Mouse (Mus musculus) kidney, postnatal 0 days (tissue): ENCODE measurements around the gene Uncx. TPM values are rescaled to one million over a fixed set of nuclear protein-coding genes. Genes with fewer than 3 reads are reported as not detected.
A peak's percentile ranks its signal among the peaks of the same experiment; 100 is the strongest.
"Not testable (repeated sequence)": the region's sequence is repeated elsewhere in the genome, so short reads cannot be mapped to it uniquely, and the experiment has no call there.

ENCODE experiments used
- ATAC-seq: fragments of 200-750 bp; cut with Nextera tagmentation; replicated peaks from 2 replicates; pipeline ENCODE4 v1.8.0; 2017; ENCODE audit warnings: low read depth, moderate number of reproducible peaks, moderate TSS enrichment, moderate library complexity; ENCODE audit not compliant: low FRiP score
- DNase-seq: peaks from one replicate; pipeline ENCODE4 v3.0.0-alpha.2; 2016; ENCODE audit warnings: low spot score
- H3K27ac ChIP-seq: fragments of 300-500 bp; sonication (generic); 2 replicates; pipeline ENCODE4 v1.5.1; 2014; ENCODE audit warnings: mild to moderate bottlenecking
- H3K27me3 ChIP-seq: fragments of 300-500 bp; sonication (generic); 2 replicates; pipeline ENCODE4 v1.6.1; 2014; ENCODE audit warnings: low read length, mixed read lengths; ENCODE audit not compliant: insufficient read depth
- H3K36me3 ChIP-seq: fragments of 300-500 bp; sonication (generic); 2 replicates; pipeline ENCODE4 v1.6.1; 2014; ENCODE audit warnings: low read length, mixed read lengths; ENCODE audit not compliant: insufficient read depth
- H3K4me1 ChIP-seq: fragments of 300-500 bp; sonication (generic); replicated peaks from 2 replicates; pipeline ENCODE4 v1.6.1; 2014; ENCODE audit warnings: antibody characterized with exemption, low read length, mixed read lengths; ENCODE audit not compliant: insufficient read depth
- H3K4me2 ChIP-seq: fragments of 300-500 bp; sonication (generic); 2 replicates; pipeline ENCODE4 v1.6.1; 2014; ENCODE audit warnings: mild to moderate bottlenecking, low read length, moderate library complexity, mixed read lengths
- H3K4me3 ChIP-seq: fragments of 300-500 bp; sonication (generic); replicated peaks from 2 replicates; pipeline ENCODE4 v1.5.1; 2014; ENCODE audit warnings: low read depth, low read length
- H3K9ac ChIP-seq: fragments of 300-500 bp; sonication (generic); 2 replicates; pipeline ENCODE4 v1.6.1; 2014; ENCODE audit warnings: low read depth, low read length
- H3K9me3 ChIP-seq: fragments of 300-500 bp; sonication (generic); replicated peaks from 2 replicates; pipeline ENCODE4 v1.6.1; 2016; ENCODE audit warnings: low read length, inconsistent platforms, mixed read lengths
- CTCF ChIP-seq: IDR thresholded peaks from 2 replicates; pipeline ENCODE4 v1.5.1; 2016; ENCODE audit warnings: antibody characterized with exemption, low read depth, mild to moderate bottlenecking, moderate library complexity
- WGBS: fragments of 180-500 bp; shearing (Covaris S2); extraction: QIAGEN DNeasy Blood & Tissue Kit; methylation state at CpG from one replicate; pipeline ENCODE4 v1.1.7; 2014; 5-methylcytosine and 5-hydroxymethylcytosine counted together
- polyA plus RNA-seq: library from polyadenylated mRNA; unstranded; fragments of >200 nt; fragmentation: Nextera tagmentation; extraction: Ambion mirVana; gene quantifications from 2 replicates; pipeline ENCODE4 v1.2.1, GENCODE M21; 2015

The Uncx gene
- polyA plus RNA-seq, 1 experiment from 2014 or later = 50.9 TPM

- Histone ChIP-seq H3K4me3 (no peak overlapping the region), H3K36me3 (no peaks in the 10 kb centered on the region), H3K9me3 (no peaks in the 10 kb centered on the region), H3K9ac (no peak overlapping the region), H3K27ac (peak overlapping the region; percentile 8; the same call in 1 of the 2 replicates), H3K27me3 (peaks cover 30% of the 10 kb centered on the region), H3K4me1 (peaks cover 4% of the 10 kb centered on the region; the same call in 1 of the 2 replicates), H3K4me2 (no peak overlapping the region)
- peak; percentile 69 for ATAC-seq
- WGBS = 4% methylated on average over 10 of the region's 10 CpGs
- peak; percentile 46; the same call in 1 of the 2 replicates for TF ChIP-seq CTCF
- peak; percentile 68 for DNase-seq
Measured at GRCm38 (mm10) chr5:139581308-139581868, 38.1 kb downstream of the Uncx start.

- no peak for TF ChIP-seq CTCF
- Histone ChIP-seq H3K4me2 (peak overlapping the region; percentile 27), H3K27ac (peak overlapping the region; percentile 70), H3K4me3 (0 out of 2 replicates have a peak overlapping the region, but pooled peaks have one; percentile 2), H3K9me3 (no peaks in the 10 kb centered on the region), H3K9ac (no peak overlapping the region), H3K4me1 (peaks cover 4% of the 10 kb centered on the region; the same call in 1 of the 2 replicates), H3K36me3 (no peaks in the 10 kb centered on the region), H3K27me3 (peaks cover 28% of the 10 kb centered on the region)
- DNase-seq = peak; percentile 80
- 5% methylated on average over 39 of the region's 39 CpGs for WGBS
- ATAC-seq = peak; percentile 63
Measured at GRCm38 (mm10) chr5:139584971-139585747, 41.9 kb downstream of the Uncx start.

DNA sequence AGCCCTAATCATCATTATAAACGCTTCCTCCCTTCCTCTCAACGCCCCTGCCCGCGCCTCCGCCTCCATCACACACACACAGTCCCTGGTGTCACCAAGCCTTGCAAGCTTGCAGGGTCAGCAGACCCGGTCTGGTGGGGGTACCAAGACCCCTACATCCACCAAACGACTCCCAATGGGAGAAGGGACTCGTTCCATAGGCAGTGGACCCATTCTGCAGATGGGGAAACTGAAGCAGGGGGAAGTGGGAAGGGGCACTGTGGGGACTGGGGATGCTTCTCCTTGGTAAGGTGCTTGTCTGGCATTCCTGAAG, 42.4 kb downstream of the Uncx start:
- Histone ChIP-seq H3K27ac (peak overlapping the region; percentile 50; the same call in 1 of the 2 replicates), H3K4me2 (peak overlapping the region; percentile 27), H3K4me1 (peaks cover 4% of the 10 kb centered on the region; the same call in 1 of the 2 replicates), H3K36me3 (no peaks in the 10 kb centered on the region), H3K27me3 (peaks cover 26% of the 10 kb centered on the region), H3K9ac (no peak overlapping the region), H3K9me3 (no peaks in the 10 kb centered on the region), H3K4me3 (0 out of 2 replicates have a peak overlapping the region, but pooled peaks have one; percentile 2)
- 5% methylated on average over 8 of the region's 8 CpGs for WGBS
- no peak for TF ChIP-seq CTCF
- DNase-seq (no peak), ATAC-seq (no peak; the same call in 1 of the 2 replicates)

DNA sequence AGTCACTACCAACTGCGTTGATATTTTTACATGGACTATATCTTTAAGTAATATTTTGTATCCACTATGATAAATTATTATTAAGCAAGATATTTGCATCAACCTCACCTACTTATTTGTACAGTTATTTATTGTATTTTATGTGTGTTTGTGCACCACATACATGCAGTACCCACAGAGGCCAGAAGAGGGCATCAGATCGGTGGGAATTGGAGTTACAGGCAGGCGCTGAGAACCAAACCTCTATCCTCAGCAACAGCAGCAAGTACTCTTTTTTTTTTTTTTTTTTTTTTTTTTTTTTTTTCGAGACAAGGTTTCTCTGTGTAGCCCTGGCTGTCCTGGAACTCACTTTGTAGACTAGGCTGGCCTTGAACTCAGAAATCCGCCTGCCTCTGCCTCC, 44.2 kb downstream of the Uncx start:
- TF ChIP-seq CTCF = peak; percentile 40; the same call in 1 of the 2 replicates
- DNase-seq, H3K36me3 ChIP-seq, H3K4me1 ChIP-seq, H3K9ac ChIP-seq, H3K9me3 ChIP-seq, H3K4me2 ChIP-seq, H3K27ac ChIP-seq, H3K4me3 ChIP-seq, ATAC-seq: not testable (repeated sequence)
- peaks cover 14% of the 10 kb centered on the region for H3K27me3 ChIP-seq
- 75% methylated on average over 3 of the region's 5 CpGs for WGBS

DNA sequence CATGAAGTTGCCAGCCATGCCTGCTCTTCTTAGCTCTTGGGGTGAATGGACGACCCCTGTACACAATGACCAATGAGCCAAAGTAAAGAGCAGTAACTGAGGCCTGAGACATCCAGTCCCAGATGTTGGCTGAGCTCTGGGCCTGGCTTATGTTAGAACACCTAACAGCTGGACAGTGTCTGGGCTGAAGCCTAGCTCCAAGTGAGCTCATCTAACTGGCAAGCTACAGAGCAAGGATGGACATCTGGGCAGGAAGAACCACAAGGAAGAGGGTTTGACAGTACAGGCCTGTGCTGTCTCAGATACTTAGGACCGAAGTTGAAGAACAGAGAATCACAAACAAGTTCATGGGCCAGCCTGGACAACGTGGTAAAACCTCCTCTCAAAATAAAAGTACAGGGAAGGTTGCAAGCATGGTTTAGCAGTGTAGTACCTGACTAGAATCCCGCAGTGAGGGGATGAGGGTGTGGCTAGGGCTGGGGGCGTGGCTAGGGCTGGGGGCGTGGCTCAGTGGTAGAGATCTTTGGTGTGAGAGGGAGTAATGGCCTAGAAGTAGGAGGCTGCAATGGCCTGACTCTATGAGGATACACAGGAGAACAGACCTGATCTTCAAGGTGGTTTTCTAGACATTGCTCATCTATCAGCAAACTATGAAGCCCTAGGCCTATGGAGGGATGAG, 47.5 kb downstream of the Uncx start:
- not testable (repeated sequence) for H3K4me1 ChIP-seq, H3K27ac ChIP-seq, H3K4me3 ChIP-seq, ATAC-seq, H3K36me3 ChIP-seq, H3K27me3 ChIP-seq, H3K4me2 ChIP-seq, H3K9ac ChIP-seq, H3K9me3 ChIP-seq, DNase-seq
- 42% methylated on average over 6 of the region's 6 CpGs for WGBS

- 65% methylated on average over 3 of the region's 3 CpGs for WGBS
- no peak for DNase-seq
Measured at GRCm38 (mm10) chr5:139592011-139592410, 48.7 kb downstream of the Uncx start.

More at GRCm38 (mm10) chr5:139592011-139592410, 48.7 kb downstream of the Uncx start:
- no peak overlapping the region for H3K27ac ChIP-seq
- H3K36me3 ChIP-seq = no peaks in the 10 kb centered on the region
- no peak for ATAC-seq
- H3K4me3 ChIP-seq = no peak overlapping the region
- no peak for TF ChIP-seq CTCF
- no peaks in the 10 kb centered on the region; the same call in 1 of the 2 replicates for H3K27me3 ChIP-seq
- no peak overlapping the region for H3K4me2 ChIP-seq
- H3K9me3 ChIP-seq = no peaks in the 10 kb centered on the region
- no peak overlapping the region for H3K9ac ChIP-seq
- H3K4me1 ChIP-seq = peaks cover 6% of the 10 kb centered on the region
